Mouse (Mus musculus) C2C12 (cell line): ENCODE measurements at regions not wholly inside any gene's neighbourhood (a gene's known extent, or its start where the extent isn't known, plus 50 kb on each side); places are given as distances from the start of the nearest gene placed in this dataset.

Source experiments
- CTCF ChIP-seq: IDR thresholded peaks from one replicate; pipeline ENCODE4 v1.5.1; 2011; ENCODE audit not compliant: control insufficient read depth, insufficient read depth, insufficient read length
- MAX ChIP-seq: IDR thresholded peaks from one replicate; pipeline ENCODE4 v1.6.1; 2011; ENCODE audit warnings: mild to moderate bottlenecking, control low read depth
- MYOD1 ChIP-seq: IDR thresholded peaks from one replicate; pipeline ENCODE4 v1.6.1; 2011; ENCODE audit warnings: low read depth; ENCODE audit not compliant: control insufficient read depth, insufficient read length
- USF1 ChIP-seq: IDR thresholded peaks from one replicate; pipeline ENCODE4 v1.6.1; 2011; ENCODE audit warnings: low read depth, mild to moderate bottlenecking, control low read depth, moderate library complexity

- TF ChIP-seq CTCF (no peak), MYOD1 (no peak), USF1 (no peak), MAX (no peak)
Observed at GRCm38 (mm10) chr6:135642711-135643110, 280.4 kb downstream of the Emp1 start.
